Mouse (Mus musculus) liver, postnatal 0 days (tissue): Measurements from ENCODE around the gene Col12a1. TPM values are rescaled to one million over a fixed set of nuclear protein-coding genes. Genes with fewer than 3 reads are reported as not detected.
"Not testable (repeated sequence)": the region's sequence is repeated elsewhere in the genome, so short reads cannot be mapped to it uniquely, and the experiment has no call there.

ENCODE experiments used
- ATAC-seq: fragments of 200-750 bp; cut with Nextera tagmentation; 2 replicates; pipeline ENCODE4 v1.8.0; 2017; ENCODE audit warnings: mild to moderate bottlenecking, moderate library complexity
- DNase-seq: peaks from one replicate; pipeline ENCODE4 v3.0.0-alpha.2; 2016
- H3K27ac ChIP-seq: fragments of 300-500 bp; sonication (generic); 2 replicates; pipeline ENCODE4 v1.5.1; 2014; ENCODE audit warnings: antibody characterized with exemption, moderate library complexity, mild to moderate bottlenecking, low read depth
- H3K27me3 ChIP-seq: fragments of 300-500 bp; sonication (generic); 2 replicates; pipeline ENCODE4 v1.6.1; 2014; ENCODE audit warnings: low read length, control low read depth, mixed read lengths; ENCODE audit not compliant: insufficient read depth
- H3K36me3 ChIP-seq: fragments of 300-500 bp; sonication (generic); replicated peaks from 2 replicates; pipeline ENCODE4 v1.6.1; 2014; ENCODE audit warnings: mild to moderate bottlenecking, control low read depth, low read length, moderate library complexity, mixed read lengths; ENCODE audit not compliant: insufficient read depth
- H3K4me1 ChIP-seq: fragments of 300-500 bp; sonication (generic); 2 replicates; pipeline ENCODE4 v1.6.1; 2014; ENCODE audit warnings: antibody characterized with exemption, mild to moderate bottlenecking, control low read depth; ENCODE audit not compliant: insufficient read depth
- H3K4me2 ChIP-seq: fragments of 300-500 bp; sonication (generic); 2 replicates; pipeline ENCODE4 v1.6.1; 2014; ENCODE audit warnings: low read depth, mild to moderate bottlenecking, low read length, moderate library complexity, mixed read lengths
- H3K4me3 ChIP-seq: fragments of 300-500 bp; sonication (generic); 2 replicates; pipeline ENCODE4 v1.5.1; 2014; ENCODE audit warnings: low read depth, low read length
- H3K9ac ChIP-seq: fragments of 300-500 bp; sonication (generic); replicated peaks from 2 replicates; pipeline ENCODE4 v1.6.1; 2014; ENCODE audit warnings: mild to moderate bottlenecking, moderate library complexity
- H3K9me3 ChIP-seq: fragments of 300-500 bp; sonication (generic); 2 replicates; pipeline ENCODE4 v1.6.1; 2016; ENCODE audit warnings: mild to moderate bottlenecking, control low read depth, low read length, mixed read lengths
- CTCF ChIP-seq: sonication (generic); IDR thresholded peaks from 2 replicates; pipeline ENCODE4 v1.5.1; 2016; ENCODE audit warnings: antibody characterized with exemption, low read depth
- EP300 ChIP-seq: IDR thresholded peaks from 2 replicates; pipeline ENCODE4 v1.6.1; 2016; ENCODE audit warnings: antibody characterized with exemption, low read depth, mild to moderate bottlenecking
- WGBS: fragments of 180-500 bp; shearing (Covaris S2); extraction: QIAGEN DNeasy Blood & Tissue Kit; methylation state at CpG from one replicate; pipeline ENCODE4 v1.1.7; 2014; ENCODE audit not compliant: insufficient replicate concordance; 5-methylcytosine and 5-hydroxymethylcytosine counted together
- polyA plus RNA-seq: library from polyadenylated mRNA; unstranded; fragments of >200 nt; fragmentation: Nextera tagmentation; extraction: Ambion mirVana; gene quantifications from 2 replicates; pipeline ENCODE4 v1.2.1, GENCODE M21; 2015

Gene Col12a1
- polyA plus RNA-seq, 1 experiment from 2014 or later = 2.3 TPM

DNA sequence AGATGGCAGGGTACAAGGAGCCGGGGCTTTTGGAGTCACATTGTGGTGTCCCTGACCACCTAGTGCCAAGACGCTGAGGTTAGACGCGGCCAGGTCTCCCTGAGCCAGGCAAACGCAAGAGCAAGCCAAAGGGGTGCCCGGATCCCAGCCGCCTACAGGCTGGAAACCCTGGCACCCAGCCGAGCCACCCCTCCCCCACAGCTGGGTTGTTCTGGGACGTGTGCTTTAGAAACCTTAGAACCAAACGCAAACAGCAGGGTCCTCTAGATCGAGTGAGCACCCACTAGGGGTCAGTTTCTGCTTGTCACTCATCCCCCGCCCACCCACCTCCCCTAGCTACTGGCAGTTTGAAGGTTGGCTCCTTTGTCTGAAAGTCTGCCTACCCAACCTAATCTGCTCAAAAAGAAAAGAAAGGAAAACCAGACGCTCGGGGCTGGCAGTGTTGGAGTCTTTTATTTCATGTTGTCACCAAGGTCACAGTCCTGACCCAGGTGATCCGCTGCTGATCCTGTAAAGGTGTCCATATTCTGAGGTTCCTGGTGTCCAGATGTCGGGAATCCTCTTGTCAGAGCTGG, 4.1 kb downstream of the Col12a1 start:
- no peak for TF ChIP-seq EP300
- peak; percentile 25; the same call in 1 of the 2 replicates for TF ChIP-seq CTCF
- 10% methylated on average over 16 of the region's 16 CpGs for WGBS
- DNase-seq (peak; percentile 83), ATAC-seq (peak; percentile 79)
- Histone ChIP-seq H3K4me1 (peaks cover 16% of the 10 kb centered on the region), H3K4me3 (peak overlapping the region; percentile 28), H3K36me3 (no peaks in the 10 kb centered on the region), H3K9me3 (no peaks in the 10 kb centered on the region), H3K27ac (no peak overlapping the region), H3K9ac (peak overlapping the region; percentile 28), H3K27me3 (peaks cover 24% of the 10 kb centered on the region), H3K4me2 (peak overlapping the region; percentile 66)

DNA sequence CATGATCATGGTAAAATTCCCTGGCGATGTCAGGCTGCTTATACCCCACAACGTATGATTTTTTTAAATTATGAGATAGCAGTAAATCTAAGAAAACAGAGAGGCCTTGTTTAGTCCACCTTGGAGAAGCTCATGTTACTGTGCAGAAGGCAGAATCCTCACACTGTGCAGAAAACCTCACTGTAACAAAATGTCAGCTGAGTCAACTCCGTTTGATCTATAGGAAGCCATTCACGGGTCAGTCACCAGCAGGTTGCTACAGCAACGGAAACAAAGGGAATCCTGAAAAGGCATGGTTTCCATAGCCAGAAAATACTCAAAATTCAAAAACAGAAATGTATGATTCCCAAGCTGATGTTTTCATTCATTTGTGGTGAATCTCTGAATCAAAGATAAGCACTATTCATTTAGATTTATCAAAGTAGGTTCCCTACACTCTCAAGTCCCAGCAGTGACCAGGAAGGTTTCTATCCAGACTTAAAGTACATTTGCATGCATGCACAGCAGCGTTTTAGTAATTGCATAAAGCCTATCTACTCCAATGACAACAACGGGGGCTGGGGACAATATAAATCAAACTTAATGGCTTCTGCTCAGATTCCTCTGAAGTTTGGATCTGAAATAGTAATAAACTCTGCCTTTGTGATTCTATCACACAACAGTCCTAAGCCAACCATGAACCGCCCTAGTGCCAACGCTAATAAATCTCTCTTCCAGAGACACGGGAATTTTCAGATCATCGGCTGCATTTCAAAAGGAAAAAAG, 28.7 kb downstream of the Col12a1 start:
- no peak overlapping the region for H3K9ac ChIP-seq
- H3K4me2 ChIP-seq = no peak overlapping the region
- H3K27ac ChIP-seq = no peak overlapping the region
- ATAC-seq = no peak
- H3K4me1 ChIP-seq = no peaks in the 10 kb centered on the region
- no peaks in the 10 kb centered on the region for H3K9me3 ChIP-seq
- H3K4me3 ChIP-seq = no peak overlapping the region
- no peaks in the 10 kb centered on the region for H3K36me3 ChIP-seq
- no peak for TF ChIP-seq EP300
- TF ChIP-seq CTCF = no peak
- 71% methylated on average over 11 of the region's 11 CpGs for WGBS
- H3K27me3 ChIP-seq = no peaks in the 10 kb centered on the region
- no peak for DNase-seq

DNA sequence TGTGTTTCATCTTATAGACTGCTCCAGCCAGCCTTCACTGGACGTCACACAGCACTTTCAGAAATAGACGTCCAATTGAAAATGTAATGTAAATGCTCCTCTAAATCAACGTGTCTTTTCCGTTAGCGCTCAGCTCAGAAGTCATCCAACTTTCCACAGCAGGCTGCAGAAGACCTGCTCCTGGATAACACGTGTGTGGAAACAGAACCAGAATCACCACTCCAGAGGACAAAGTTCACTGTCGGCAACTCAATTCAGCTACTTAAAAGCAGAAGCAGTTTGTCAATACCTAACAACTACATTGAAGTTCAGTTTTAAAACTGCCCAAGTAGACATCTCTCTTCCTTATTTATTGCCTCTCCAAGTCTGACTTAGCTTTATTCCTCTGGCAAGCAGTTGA, 29.3 kb downstream of the Col12a1 start:
- Histone ChIP-seq H3K9ac (no peak overlapping the region), H3K27ac (no peak overlapping the region), H3K27me3 (no peaks in the 10 kb centered on the region), H3K4me1 (no peaks in the 10 kb centered on the region), H3K36me3 (no peaks in the 10 kb centered on the region), H3K9me3 (no peaks in the 10 kb centered on the region), H3K4me3 (no peak overlapping the region), H3K4me2 (no peak overlapping the region)
- DNase-seq (no peak), ATAC-seq (no peak)
- TF ChIP-seq EP300 = no peak
- TF ChIP-seq CTCF = no peak
- WGBS = 75% methylated on average over 7 of the region's 7 CpGs

DNA sequence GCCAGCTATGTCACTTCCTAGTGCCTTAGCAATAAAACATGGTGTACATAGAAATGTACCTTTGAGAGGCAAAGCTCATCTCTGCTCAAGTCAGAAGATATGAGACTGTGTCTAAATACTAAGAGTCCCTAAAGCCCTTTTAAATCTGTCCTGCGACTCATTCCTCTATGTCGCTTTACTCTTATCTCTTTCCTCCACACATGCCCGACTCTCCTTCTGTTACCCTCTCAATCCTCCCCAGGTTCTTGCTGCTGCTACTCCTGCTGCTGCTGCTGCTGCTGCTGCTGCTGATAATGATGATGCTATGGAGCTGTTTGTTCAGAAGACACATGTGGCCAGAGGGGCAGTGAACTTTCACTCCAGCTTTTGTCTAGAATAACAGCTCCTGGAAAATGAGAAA, 31.4 kb downstream of the Col12a1 start:
- no peak overlapping the region for H3K4me2 ChIP-seq
- no peaks in the 10 kb centered on the region for H3K9me3 ChIP-seq
- H3K27ac ChIP-seq = no peak overlapping the region
- H3K4me1 ChIP-seq = no peaks in the 10 kb centered on the region
- TF ChIP-seq CTCF = no peak
- no peak for TF ChIP-seq EP300
- ATAC-seq = no peak
- H3K9ac ChIP-seq = no peak overlapping the region
- no peak for DNase-seq
- H3K27me3 ChIP-seq = no peaks in the 10 kb centered on the region
- 35% methylated on average over 3 of the region's 3 CpGs for WGBS
- no peak overlapping the region for H3K4me3 ChIP-seq
- no peaks in the 10 kb centered on the region for H3K36me3 ChIP-seq

DNA sequence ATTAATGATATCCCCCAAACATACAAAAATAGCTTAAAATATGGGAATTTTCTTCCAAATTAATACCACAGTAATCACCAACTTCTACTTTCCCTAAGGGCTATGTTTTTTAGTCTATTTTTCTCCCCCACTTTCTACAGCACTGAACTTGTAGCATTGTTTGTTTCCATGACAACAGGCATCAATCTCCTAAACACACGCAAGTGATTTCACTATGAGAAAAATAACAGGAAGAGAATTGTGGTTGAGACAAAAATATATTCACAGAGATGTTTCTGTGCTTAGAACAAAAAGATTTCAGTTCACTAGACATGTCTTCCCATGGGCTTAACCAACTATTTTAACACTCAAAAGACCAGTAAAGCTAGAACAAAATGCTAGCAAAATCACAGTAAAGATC, 32.6 kb downstream of the Col12a1 start:
- TF ChIP-seq EP300 (no peak), CTCF (no peak)
- Histone ChIP-seq H3K27ac (no peak overlapping the region), H3K9me3 (no peaks in the 10 kb centered on the region), H3K4me2 (no peak overlapping the region), H3K9ac (no peak overlapping the region), H3K36me3 (no peaks in the 10 kb centered on the region), H3K27me3 (no peaks in the 10 kb centered on the region), H3K4me1 (no peaks in the 10 kb centered on the region), H3K4me3 (no peak overlapping the region)
- no peak for ATAC-seq
- WGBS = 46% methylated on average over 1 of the region's 1 CpGs
- no peak for DNase-seq

DNA sequence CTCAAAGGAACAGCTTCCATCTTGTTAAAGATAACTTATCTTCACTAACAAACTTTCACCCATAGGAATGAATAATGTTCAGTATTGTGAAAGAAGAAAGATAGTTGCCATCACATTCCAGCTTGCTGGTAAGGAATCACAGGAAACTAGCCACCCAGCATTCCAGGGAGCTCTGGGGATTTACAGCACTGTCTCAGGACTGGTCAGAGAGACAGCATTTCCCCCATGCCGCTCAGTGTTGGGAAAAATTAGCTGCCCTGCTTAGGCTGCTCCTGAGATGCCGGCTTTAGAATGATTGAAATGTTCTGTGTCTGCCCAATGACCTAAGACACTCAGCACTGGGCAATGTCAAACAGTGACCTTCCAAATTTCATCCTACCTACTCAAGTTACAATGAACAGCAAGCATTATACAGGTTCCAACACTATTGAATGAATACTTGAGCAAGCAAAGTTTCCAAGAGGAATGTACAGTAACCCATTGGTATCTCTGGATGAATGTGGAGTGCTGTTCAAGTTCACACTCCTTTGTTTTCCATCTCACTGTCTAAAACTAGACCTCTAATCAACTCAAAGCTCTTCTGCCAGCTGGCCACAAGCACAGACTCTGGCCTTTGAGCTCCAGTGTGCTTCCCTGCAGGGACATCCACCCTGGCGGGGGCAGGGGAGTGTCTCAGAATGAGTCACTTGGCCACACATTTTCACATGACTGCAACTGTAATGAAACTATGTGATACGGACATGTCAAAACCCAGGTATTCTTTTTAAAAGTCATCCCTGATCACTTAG, 38.0 kb downstream of the Col12a1 start:
- DNase-seq (no peak), ATAC-seq (no peak)
- 68% methylated on average over 4 of the region's 4 CpGs for WGBS
- H3K27me3 ChIP-seq = no peaks in the 10 kb centered on the region
- no peak for TF ChIP-seq EP300
- TF ChIP-seq CTCF = no peak
- H3K9ac ChIP-seq = no peak overlapping the region
- H3K36me3 ChIP-seq = no peaks in the 10 kb centered on the region
- H3K4me3 ChIP-seq = no peak overlapping the region
- no peaks in the 10 kb centered on the region for H3K9me3 ChIP-seq
- H3K4me2 ChIP-seq = no peak overlapping the region
- H3K27ac ChIP-seq = no peak overlapping the region
- no peaks in the 10 kb centered on the region for H3K4me1 ChIP-seq

DNA sequence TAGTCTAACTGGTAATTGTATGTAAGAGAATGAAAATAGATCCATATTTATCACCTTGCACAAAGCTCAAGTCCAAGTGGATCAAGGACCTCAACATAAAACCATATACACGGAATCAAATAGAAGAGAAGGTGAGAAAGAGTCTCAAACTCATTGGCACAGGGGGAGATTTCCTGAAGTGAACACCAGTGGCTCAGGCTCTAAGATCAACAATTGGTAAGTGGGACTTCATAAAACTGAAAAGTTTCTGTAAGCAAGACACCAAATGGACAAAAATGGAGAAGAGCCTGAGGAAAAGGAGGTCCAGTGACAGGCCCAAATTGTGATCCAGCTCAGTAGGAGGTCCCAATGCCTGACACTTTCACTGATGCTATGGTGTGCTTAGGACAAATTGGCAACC, 49.8 kb downstream of the Col12a1 start:
- H3K27ac ChIP-seq, ATAC-seq, H3K9me3 ChIP-seq, H3K27me3 ChIP-seq, H3K36me3 ChIP-seq, H3K9ac ChIP-seq, H3K4me2 ChIP-seq, H3K4me3 ChIP-seq, H3K4me1 ChIP-seq, DNase-seq: not testable (repeated sequence)
- WGBS = 76% methylated on average over 1 of the region's 1 CpGs
